ENCODE assay signal across 7 mouse cellular contexts in genomic region chr5:115184726-115185125, GRCm38 (mm10). TPM values are rescaled to one million over a fixed set of nuclear protein-coding genes. Genes with fewer than 3 reads are reported as not detected.
DNase-seq lines count a peak whose midpoint lies in the region; ATAC-seq and TF ChIP-seq lines count a peak whose summit lies in the region.

No protein-coding gene starts in this region.

- peak; percentile 24 for DNase-seq in 416B (ENCODE audit: low read depth)
- peak; percentile 59 for DNase-seq in embryo, embryonic 11 days
- peak; percentile 51 for DNase-seq in limb, embryonic 11.5 days (ENCODE audit: low spot score)
- peak; percentile 94 for DNase-seq in retina, postnatal 1 day
- DNase-seq in ovary, adult 18-20 months (ENCODE audit: low spot score) = no peak

- no peaks in the 10 kb centered on the region for H3K9me3 ChIP-seq in E14TG2a.4 (ENCODE audit: low read length)
- H3K9me3 ChIP-seq in heart, embryonic 16.5 days (replicated peaks; ENCODE audit: control insufficient read depth, low read length) = no peaks in the 10 kb centered on the region
- no peaks in the 10 kb centered on the region for H3K9me3 ChIP-seq in limb, embryonic 11.5 days (ENCODE audit: control insufficient read depth, low read length)

- H3K4me1 ChIP-seq in E14TG2a.4 (replicated peaks; ENCODE audit: low read depth, low read length) = peaks cover 96% of the 10 kb centered on the region
- H3K4me1 ChIP-seq in heart, embryonic 16.5 days (ENCODE audit: control insufficient read depth, insufficient read depth, low read length) = peaks cover 23% of the 10 kb centered on the region
- H3K4me1 ChIP-seq in limb, embryonic 11.5 days (ENCODE audit: control insufficient read depth, insufficient read depth, low read length) = peaks cover 9% of the 10 kb centered on the region

- 23% methylated on average over 15 of the region's 15 CpGs for WGBS in heart, embryonic 16.5 days
- WGBS in limb, embryonic 11.5 days = 43% methylated on average over 15 of the region's 15 CpGs

- H3K27ac ChIP-seq in heart, embryonic 16.5 days (ENCODE audit: low read length) = 0 out of 2 replicates have a peak overlapping the region, but pooled peaks have one; percentile 11
- H3K27ac ChIP-seq in limb, embryonic 11.5 days (replicated peaks; ENCODE audit: low read depth, low read length) = no peak overlapping the region

- peak overlapping the region; percentile 72 for H3K4me3 ChIP-seq in E14TG2a.4 (replicated peaks; ENCODE audit: low read length)
- H3K4me3 ChIP-seq in heart, embryonic 16.5 days (ENCODE audit: low read length) = peak overlapping the region; percentile 18; the same call in 1 of the 2 replicates
- no peak overlapping the region for H3K4me3 ChIP-seq in limb, embryonic 11.5 days (ENCODE audit: low read depth, low read length)

- peaks cover under 1% of the 10 kb centered on the region; the same call in 1 of the 2 replicates for H3K27me3 ChIP-seq in E14TG2a.4 (ENCODE audit: insufficient read depth, low read length)
- H3K27me3 ChIP-seq in heart, embryonic 16.5 days (ENCODE audit: control insufficient read depth, insufficient read depth, low read length) = peaks cover 3% of the 10 kb centered on the region
- no peaks in the 10 kb centered on the region for H3K27me3 ChIP-seq in limb, embryonic 11.5 days (ENCODE audit: control insufficient read depth, insufficient read depth, low read length)

- no peak overlapping the region for H3K9ac ChIP-seq in heart, embryonic 16.5 days (ENCODE audit: low read length)
- no peak overlapping the region for H3K9ac ChIP-seq in limb, embryonic 11.5 days (ENCODE audit: low read length)

- H3K36me3 ChIP-seq in E14TG2a.4 (ENCODE audit: insufficient read depth, low read length) = no peaks in the 10 kb centered on the region
- no peaks in the 10 kb centered on the region for H3K36me3 ChIP-seq in heart, embryonic 16.5 days (ENCODE audit: control insufficient read depth, insufficient read depth)
- no peaks in the 10 kb centered on the region for H3K36me3 ChIP-seq in limb, embryonic 11.5 days (ENCODE audit: control insufficient read depth, insufficient read depth, low read length)

- H3K4me2 ChIP-seq in heart, embryonic 16.5 days (ENCODE audit: low read depth, low read length) = peak overlapping the region; percentile 32
- no peak overlapping the region; the same call in 1 of the 2 replicates for H3K4me2 ChIP-seq in limb, embryonic 11.5 days (ENCODE audit: low read depth, severe bottlenecking)

- TF ChIP-seq CTCF in E14TG2a.4 (conservative IDR thresholded peaks at IDR 0.05; ENCODE audit: low read length) = no peak

- no peak for ATAC-seq in heart, embryonic 16.5 days (replicated peaks; ENCODE audit: extremely low read depth, insufficient read depth, low FRiP score)
- ATAC-seq in limb, embryonic 11.5 days (ENCODE audit: insufficient number of reproducible peaks, low FRiP score, low TSS enrichment, low read depth) = no peak

RNA-seq across cellular contexts. Expression of gene Cabp1, which starts 9.5 kb away (rescaled TPM):
- 0.51 and 1.1 TPM in 2 replicates for polyA plus RNA-seq in heart, embryonic 16.5 days (2015; fragmentation: Nextera tagmentation; extraction: Ambion mirVana)
- polyA plus RNA-seq in limb, embryonic 11.5 days (2014; fragmentation: Nextera tagmentation; extraction: Ambion mirVana) = 1.2 and 1.9 TPM in 2 replicates

RNA-seq across cellular contexts. Expression of gene Mlec, which starts 26.7 kb away (rescaled TPM):
- polyA plus RNA-seq in heart, embryonic 16.5 days (2015; fragmentation: Nextera tagmentation; extraction: Ambion mirVana) = 50.7 and 55.8 TPM in 2 replicates
- polyA plus RNA-seq in limb, embryonic 11.5 days (2014; fragmentation: Nextera tagmentation; extraction: Ambion mirVana) = 51.5 and 58.8 TPM in 2 replicates

RNA-seq across cellular contexts. Expression of gene Unc119b, which starts 50.0 kb away (rescaled TPM):
- 20.7 and 22.6 TPM in 2 replicates for polyA plus RNA-seq in heart, embryonic 16.5 days (2015; fragmentation: Nextera tagmentation; extraction: Ambion mirVana)
- 65.3 and 65.4 TPM in 2 replicates for polyA plus RNA-seq in limb, embryonic 11.5 days (2014; fragmentation: Nextera tagmentation; extraction: Ambion mirVana)

RNA-seq across cellular contexts. Expression of gene Pop5, which starts 50.9 kb away (rescaled TPM):
- 70.5 and 76.5 TPM in 2 replicates for polyA plus RNA-seq in heart, embryonic 16.5 days (2015; fragmentation: Nextera tagmentation; extraction: Ambion mirVana)
- polyA plus RNA-seq in limb, embryonic 11.5 days (2014; fragmentation: Nextera tagmentation; extraction: Ambion mirVana) = 118 and 123 TPM in 2 replicates
